Mouse (Mus musculus): ENCODE results near the gene Ptprd. TPM values are rescaled to one million over a fixed set of nuclear protein-coding genes. Genes with fewer than 3 reads are reported as not detected.
A peak's percentile ranks its signal among the peaks of the same experiment; 100 is the strongest.

The Ptprd gene
- polyA plus RNA-seq, 1 experiment from 2014 or later, result 12.9 TPM

GRCm38 (mm10) chr4:76260686-76261085 is 1951.1 kb downstream of the Ptprd start:
- Histone ChIP-seq H3K9me3 (no peaks in the 10 kb centered on the region), H3K9ac (no peak overlapping the region), H3K4me2 (replicated peaks) (no peak overlapping the region), H3K4me3 (replicated peaks) (no peak overlapping the region), H3K27ac (no peak overlapping the region), H3K4me1 (replicated peaks) (no peaks in the 10 kb centered on the region), H3K27me3 (replicated peaks) (no peaks in the 10 kb centered on the region), H3K36me3 (no peaks in the 10 kb centered on the region)
- no peak for ATAC-seq
- WGBS, result 95% methylated on average over 1 of the region's 1 CpGs

- ATAC-seq, result no peak
- Histone ChIP-seq H3K4me3 (replicated peaks) (no peak overlapping the region), H3K36me3 (no peaks in the 10 kb centered on the region), H3K4me1 (replicated peaks) (no peaks in the 10 kb centered on the region), H3K27me3 (replicated peaks) (no peaks in the 10 kb centered on the region), H3K4me2 (replicated peaks) (no peak overlapping the region), H3K9me3 (no peaks in the 10 kb centered on the region), H3K27ac (no peak overlapping the region), H3K9ac (no peak overlapping the region)
- 76% methylated on average over 3 of the region's 3 CpGs for WGBS
Measured at GRCm38 (mm10) chr4:76260286-76260685, 1951.5 kb downstream of the Ptprd start.

GRCm38 (mm10) chr4:76259636-76260035 is 1952.1 kb downstream of the Ptprd start:
- Histone ChIP-seq H3K36me3 (no peaks in the 10 kb centered on the region), H3K9me3 (no peaks in the 10 kb centered on the region), H3K27ac (no peak overlapping the region), H3K4me2 (replicated peaks) (no peak overlapping the region), H3K9ac (no peak overlapping the region), H3K4me3 (replicated peaks) (no peak overlapping the region), H3K27me3 (replicated peaks) (no peaks in the 10 kb centered on the region), H3K4me1 (replicated peaks) (no peaks in the 10 kb centered on the region)
- ATAC-seq, result no peak
- 73% methylated on average over 2 of the region's 2 CpGs for WGBS

- Histone ChIP-seq H3K9me3 (no peaks in the 10 kb centered on the region), H3K9ac (no peak overlapping the region), H3K36me3 (no peaks in the 10 kb centered on the region), H3K4me3 (replicated peaks) (no peak overlapping the region), H3K4me2 (replicated peaks) (no peak overlapping the region), H3K27me3 (replicated peaks) (no peaks in the 10 kb centered on the region), H3K4me1 (replicated peaks) (no peaks in the 10 kb centered on the region), H3K27ac (no peak overlapping the region)
- WGBS, result 88% methylated on average over 6 of the region's 6 CpGs
- no peak for ATAC-seq
Measured at GRCm38 (mm10) chr4:76244371-76244770, 1967.4 kb downstream of the Ptprd start.

GRCm38 (mm10) chr4:76241542-76241941 is 1970.2 kb downstream of the Ptprd start:
- peak; percentile 61 for ATAC-seq
- H3K9me3 ChIP-seq, result no peaks in the 10 kb centered on the region
- H3K27ac ChIP-seq, result no peak overlapping the region
- H3K9ac ChIP-seq, result no peak overlapping the region
- H3K4me2 ChIP-seq (replicated peaks), result no peak overlapping the region
- H3K4me3 ChIP-seq (replicated peaks), result no peak overlapping the region
- H3K4me1 ChIP-seq (replicated peaks), result no peaks in the 10 kb centered on the region
- no peaks in the 10 kb centered on the region for H3K36me3 ChIP-seq
- H3K27me3 ChIP-seq (replicated peaks), result no peaks in the 10 kb centered on the region

- 14% methylated on average over 3 of the region's 3 CpGs for WGBS
- Histone ChIP-seq H3K9me3 (no peaks in the 10 kb centered on the region), H3K4me1 (replicated peaks) (no peaks in the 10 kb centered on the region), H3K36me3 (no peaks in the 10 kb centered on the region), H3K9ac (no peak overlapping the region), H3K4me2 (replicated peaks) (no peak overlapping the region), H3K27ac (no peak overlapping the region), H3K4me3 (replicated peaks) (no peak overlapping the region), H3K27me3 (replicated peaks) (no peaks in the 10 kb centered on the region)
- peak; percentile 91 for ATAC-seq
Measured at GRCm38 (mm10) chr4:76241140-76241539, 1970.6 kb downstream of the Ptprd start.

- 65% methylated on average over 5 of the region's 5 CpGs for WGBS
- H3K36me3 ChIP-seq, result no peaks in the 10 kb centered on the region
- H3K9ac ChIP-seq, result no peak overlapping the region
- H3K4me1 ChIP-seq (replicated peaks), result no peaks in the 10 kb centered on the region
- no peak overlapping the region for H3K4me2 ChIP-seq (replicated peaks)
- no peaks in the 10 kb centered on the region for H3K27me3 ChIP-seq (replicated peaks)
- no peak overlapping the region for H3K27ac ChIP-seq
- H3K9me3 ChIP-seq, result no peaks in the 10 kb centered on the region
- ATAC-seq, result no peak
- no peak overlapping the region for H3K4me3 ChIP-seq (replicated peaks)
Measured at GRCm38 (mm10) chr4:76239063-76239462, 1972.7 kb downstream of the Ptprd start.

GRCm38 (mm10) chr4:76238577-76238976 is 1973.2 kb downstream of the Ptprd start:
- Histone ChIP-seq H3K27me3 (replicated peaks) (no peaks in the 10 kb centered on the region), H3K36me3 (no peaks in the 10 kb centered on the region), H3K4me1 (replicated peaks) (no peaks in the 10 kb centered on the region), H3K9ac (no peak overlapping the region), H3K27ac (no peak overlapping the region), H3K4me3 (replicated peaks) (no peak overlapping the region), H3K4me2 (replicated peaks) (no peak overlapping the region), H3K9me3 (no peaks in the 10 kb centered on the region)
- no peak for ATAC-seq
- WGBS, result 82% methylated on average over 5 of the region's 5 CpGs

GRCm38 (mm10) chr4:76237827-76238226 is 1973.9 kb downstream of the Ptprd start:
- no peak overlapping the region for H3K27ac ChIP-seq
- H3K4me1 ChIP-seq (replicated peaks), result no peaks in the 10 kb centered on the region
- H3K4me3 ChIP-seq (replicated peaks), result no peak overlapping the region
- no peaks in the 10 kb centered on the region for H3K9me3 ChIP-seq
- no peaks in the 10 kb centered on the region for H3K36me3 ChIP-seq
- H3K4me2 ChIP-seq (replicated peaks), result no peak overlapping the region
- no peak for ATAC-seq
- H3K27me3 ChIP-seq (replicated peaks), result no peaks in the 10 kb centered on the region
- no peak overlapping the region for H3K9ac ChIP-seq
- 95% methylated on average over 1 of the region's 1 CpGs for WGBS

GRCm38 (mm10) chr4:76223720-76224119 is 1988.0 kb downstream of the Ptprd start:
- H3K27me3 ChIP-seq (replicated peaks), result no peaks in the 10 kb centered on the region
- no peaks in the 10 kb centered on the region for H3K9me3 ChIP-seq
- no peak overlapping the region for H3K27ac ChIP-seq
- H3K4me2 ChIP-seq (replicated peaks), result no peak overlapping the region
- H3K36me3 ChIP-seq, result no peaks in the 10 kb centered on the region
- no peak overlapping the region for H3K4me3 ChIP-seq (replicated peaks)
- H3K9ac ChIP-seq, result no peak overlapping the region
- 91% methylated on average over 3 of the region's 3 CpGs for WGBS
- ATAC-seq, result no peak
- H3K4me1 ChIP-seq (replicated peaks), result no peaks in the 10 kb centered on the region

GRCm38 (mm10) chr4:76222520-76222919 is 1989.2 kb downstream of the Ptprd start:
- no peaks in the 10 kb centered on the region for H3K27me3 ChIP-seq (replicated peaks)
- no peak overlapping the region for H3K9ac ChIP-seq
- no peaks in the 10 kb centered on the region for H3K36me3 ChIP-seq
- no peaks in the 10 kb centered on the region for H3K4me1 ChIP-seq (replicated peaks)
- no peaks in the 10 kb centered on the region for H3K9me3 ChIP-seq
- ATAC-seq, result no peak
- no peak overlapping the region for H3K27ac ChIP-seq
- 84% methylated on average over 2 of the region's 2 CpGs for WGBS
- no peak overlapping the region for H3K4me3 ChIP-seq (replicated peaks)
- no peak overlapping the region for H3K4me2 ChIP-seq (replicated peaks)

- Histone ChIP-seq H3K4me2 (replicated peaks) (no peak overlapping the region), H3K4me3 (replicated peaks) (no peak overlapping the region), H3K9me3 (no peaks in the 10 kb centered on the region), H3K36me3 (no peaks in the 10 kb centered on the region), H3K4me1 (replicated peaks) (no peaks in the 10 kb centered on the region), H3K27me3 (replicated peaks) (no peaks in the 10 kb centered on the region), H3K27ac (no peak overlapping the region), H3K9ac (no peak overlapping the region)
- no peak for ATAC-seq
- 91% methylated on average over 1 of the region's 1 CpGs for WGBS
Measured at GRCm38 (mm10) chr4:76218065-76218464, 1993.7 kb downstream of the Ptprd start.

GRCm38 (mm10) chr4:76215141-76215540 is 1996.6 kb downstream of the Ptprd start:
- Histone ChIP-seq H3K27ac (no peak overlapping the region), H3K4me1 (replicated peaks) (no peaks in the 10 kb centered on the region), H3K4me2 (replicated peaks) (no peak overlapping the region), H3K9ac (no peak overlapping the region), H3K4me3 (replicated peaks) (no peak overlapping the region), H3K27me3 (replicated peaks) (no peaks in the 10 kb centered on the region), H3K9me3 (no peaks in the 10 kb centered on the region), H3K36me3 (no peaks in the 10 kb centered on the region)
- WGBS, result 82% methylated on average over 1 of the region's 1 CpGs
- ATAC-seq, result no peak

GRCm38 (mm10) chr4:76199321-76199720 is 2012.4 kb downstream of the Ptprd start:
- Histone ChIP-seq H3K4me2 (replicated peaks) (no peak overlapping the region), H3K9me3 (no peaks in the 10 kb centered on the region), H3K27me3 (replicated peaks) (no peaks in the 10 kb centered on the region), H3K27ac (no peak overlapping the region), H3K4me1 (replicated peaks) (no peaks in the 10 kb centered on the region), H3K36me3 (no peaks in the 10 kb centered on the region), H3K9ac (no peak overlapping the region), H3K4me3 (replicated peaks) (no peak overlapping the region)
- ATAC-seq, result no peak
- 32% methylated on average over 1 of the region's 1 CpGs for WGBS

Data from intestine, embryonic 15.5 days (tissue).